Mouse (Mus musculus): ENCODE measurements at regions not wholly inside any gene's neighbourhood (a gene's known extent, or its start where the extent isn't known, plus 50 kb on each side); places are given as distances from the start of the nearest gene placed in this dataset.

DNA sequence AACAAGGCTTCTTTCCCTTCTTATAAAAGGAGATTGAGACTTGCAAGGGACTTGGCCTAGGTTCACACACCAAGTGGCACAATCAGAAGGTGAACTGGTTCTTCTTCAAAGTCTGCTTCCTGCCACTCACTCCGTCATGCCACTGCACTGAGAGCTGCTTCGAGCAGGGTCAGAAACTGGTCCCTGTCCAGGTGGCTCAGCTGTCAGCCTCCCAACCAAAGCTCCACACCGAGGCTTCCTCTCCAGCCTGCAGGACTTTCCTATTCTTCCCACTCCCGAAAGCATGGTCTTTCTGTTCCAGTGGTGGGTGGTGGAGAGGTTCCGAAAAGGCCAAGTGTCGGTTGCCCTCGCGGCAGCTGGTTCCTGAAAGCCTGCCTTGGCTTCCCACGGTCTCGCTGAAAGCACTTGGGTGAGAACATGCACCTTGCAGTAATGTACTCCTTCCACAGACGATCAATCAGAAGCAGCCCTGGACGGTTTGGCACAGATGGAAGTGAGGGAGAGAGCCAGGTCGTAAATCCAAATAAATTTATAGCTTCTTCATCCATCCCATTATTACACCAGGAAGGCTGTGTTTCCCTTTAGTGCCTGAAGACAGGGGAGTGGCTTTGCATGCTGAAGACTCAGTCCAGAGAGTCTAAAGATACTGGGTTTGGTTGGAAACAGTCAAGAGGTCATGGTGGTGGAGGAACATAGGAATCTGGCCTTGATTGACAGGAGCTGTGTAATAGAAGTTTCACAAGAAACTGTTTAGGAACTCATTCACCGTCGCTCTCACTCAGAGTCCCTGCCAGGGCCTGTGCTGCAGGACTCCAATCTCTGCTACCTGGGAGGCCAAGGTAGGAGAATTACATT lies 306.1 kb upstream of the 4930535I16Rik start:
- no peak for TF ChIP-seq CTCF (IDR thresholded peaks at IDR 0.05; ENCODE audit: extremely low read depth, insufficient read depth, insufficient read length, insufficient replicate concordance)
- no peak for TF ChIP-seq POLR2A (IDR thresholded peaks at IDR 0.05; ENCODE audit: low read depth, low read length)

Measured in spleen, adult 2 months (tissue).